Mouse (Mus musculus): ENCODE results near the gene Clip2.

Clip2 gene

DNA sequence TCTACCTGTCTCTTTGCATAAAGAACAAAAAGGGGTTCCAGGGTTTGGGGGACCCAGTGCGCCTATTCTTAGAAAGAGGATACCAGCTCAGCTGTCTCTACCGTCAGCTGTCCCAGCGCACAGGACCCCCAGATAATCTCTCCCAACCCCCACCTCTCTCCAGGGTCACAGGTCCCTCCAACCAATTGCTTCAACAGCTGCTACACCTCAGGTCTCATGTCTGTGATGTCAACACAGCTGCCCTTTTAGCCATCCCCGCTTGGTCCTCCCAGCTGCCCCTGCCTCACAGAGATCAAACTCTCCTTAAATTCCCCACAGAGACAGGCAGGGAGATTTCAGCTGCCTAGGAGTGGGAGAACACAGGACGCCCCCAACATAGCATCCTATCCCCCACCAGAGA, 28.5 kb downstream of the Clip2 start:
- no peak for DNase-seq

- no peak for DNase-seq
Observed at GRCm38 (mm10) chr5:134522524-134522923, 29.7 kb downstream of the Clip2 start.

GRCm38 (mm10) chr5:134521806-134522205, 30.4 kb downstream of the Clip2 start:
- peak in 1 of 2 experiments; percentile 30 for DNase-seq

DNA sequence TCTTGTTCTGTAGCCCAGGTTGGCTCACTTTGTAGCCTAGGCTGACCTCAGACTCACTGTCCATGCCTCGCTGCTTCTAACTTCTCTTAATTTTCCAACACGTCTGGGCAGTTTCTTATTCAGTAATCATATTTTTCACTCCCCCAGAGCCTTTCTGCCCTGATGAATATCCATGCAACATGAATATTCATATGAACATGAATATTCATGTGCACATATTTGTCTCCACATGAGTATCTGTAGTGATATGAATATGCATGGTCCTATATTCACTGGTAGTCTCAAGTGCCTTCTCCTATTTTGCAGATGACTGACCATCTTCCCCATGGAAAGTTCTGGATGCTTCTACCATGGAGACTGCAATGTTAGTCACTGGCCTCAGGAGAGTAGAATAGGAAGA, 31.1 kb downstream of the Clip2 start:
- DNase-seq = no peak

GRCm38 (mm10) chr5:134520120-134520519, 32.1 kb downstream of the Clip2 start:
- no peak for DNase-seq

- DNase-seq = no peak
Observed at GRCm38 (mm10) chr5:134519471-134519870, 32.8 kb downstream of the Clip2 start.

- no peak for DNase-seq
Observed at GRCm38 (mm10) chr5:134512086-134512485, 40.1 kb downstream of the Clip2 start.

DNA sequence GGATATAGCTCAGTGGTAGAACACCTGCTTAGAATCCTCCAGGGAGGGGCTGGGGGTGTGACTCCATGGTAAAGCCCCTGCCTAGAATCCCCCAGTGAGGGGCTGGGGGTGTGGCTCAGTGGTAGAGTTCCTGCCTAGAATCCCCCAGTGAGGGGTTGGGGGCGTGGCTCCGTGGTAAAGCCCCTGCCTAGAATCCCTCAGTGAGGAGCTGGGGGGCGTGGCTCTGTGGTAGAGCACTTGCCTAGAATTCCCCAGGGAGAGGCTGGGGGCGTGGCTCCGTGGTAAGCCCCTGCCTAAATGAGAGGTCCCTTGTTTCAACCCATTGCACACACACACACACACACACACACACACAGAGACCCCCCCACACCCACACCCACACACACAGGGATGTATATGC, 42.0 kb downstream of the Clip2 start:
- DNase-seq = no peak

DNA sequence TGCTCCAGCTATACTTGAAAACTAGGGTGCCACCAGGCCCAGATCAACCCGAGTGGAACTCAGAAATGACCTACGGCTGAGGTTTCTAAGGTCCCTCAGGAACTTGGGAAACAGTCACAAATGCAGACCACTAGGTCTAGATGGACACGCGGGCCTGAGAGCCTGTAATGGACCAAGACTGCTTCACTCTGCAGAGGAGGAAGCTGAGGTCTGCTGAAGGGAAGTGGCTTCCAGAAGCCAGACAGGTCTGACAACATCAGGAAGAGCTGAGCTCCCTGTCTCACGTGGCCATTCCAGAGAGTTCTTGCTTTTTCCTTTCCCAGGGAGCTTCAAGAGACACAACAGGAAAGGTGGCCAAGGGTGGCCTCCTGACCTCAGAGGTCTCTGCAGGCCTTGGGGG, 43.3 kb downstream of the Clip2 start:
- no peak for DNase-seq

DNA sequence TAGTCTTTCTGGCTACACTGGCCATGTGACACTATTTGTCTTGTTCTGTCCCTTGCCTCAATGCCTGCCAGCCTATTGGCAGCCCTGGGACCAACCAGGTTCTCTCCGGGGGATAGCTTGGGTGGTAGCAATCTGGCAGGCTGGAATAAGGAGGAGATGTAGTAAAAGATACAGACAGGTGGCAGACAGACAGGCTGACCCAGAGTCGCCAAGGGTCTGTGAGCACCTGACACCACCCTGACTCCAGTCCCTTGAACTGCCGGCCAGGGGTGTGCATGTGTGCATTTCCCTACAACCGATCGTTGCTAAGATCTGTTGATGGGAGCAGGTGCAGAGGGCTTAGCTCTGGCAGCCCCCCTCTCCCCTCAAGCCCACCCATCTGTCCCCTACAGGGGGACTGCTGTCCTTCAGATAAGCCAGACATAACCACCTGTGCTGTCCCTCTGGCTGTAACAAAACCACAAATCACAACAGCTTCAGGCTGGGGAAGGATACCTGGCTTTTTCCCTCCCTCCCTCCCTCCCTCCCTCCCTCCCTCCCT, 44.3 kb downstream of the Clip2 start:
- no peak for DNase-seq

DNA sequence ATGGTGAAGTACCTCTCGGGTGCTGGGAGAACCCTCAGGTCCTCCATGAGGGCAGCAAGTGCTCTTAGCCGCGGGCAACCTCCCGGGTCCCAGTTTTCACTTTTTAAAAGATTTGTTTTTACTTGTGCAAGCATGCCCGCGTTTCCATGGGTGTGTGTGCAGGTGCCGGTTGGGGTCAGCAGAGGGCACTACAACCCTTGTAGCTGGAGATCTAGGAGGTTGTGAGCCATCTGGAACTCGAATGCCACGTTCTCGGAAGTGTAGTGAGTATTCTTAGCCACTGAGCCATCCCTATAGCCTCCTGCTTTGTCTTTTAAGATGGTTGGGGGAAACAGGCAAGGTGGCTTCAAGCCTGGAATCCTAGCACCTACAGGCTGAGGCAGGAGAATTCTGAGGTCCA, 44.9 kb downstream of the Clip2 start:
- peak; percentile 77 to 82 for DNase-seq

DNA sequence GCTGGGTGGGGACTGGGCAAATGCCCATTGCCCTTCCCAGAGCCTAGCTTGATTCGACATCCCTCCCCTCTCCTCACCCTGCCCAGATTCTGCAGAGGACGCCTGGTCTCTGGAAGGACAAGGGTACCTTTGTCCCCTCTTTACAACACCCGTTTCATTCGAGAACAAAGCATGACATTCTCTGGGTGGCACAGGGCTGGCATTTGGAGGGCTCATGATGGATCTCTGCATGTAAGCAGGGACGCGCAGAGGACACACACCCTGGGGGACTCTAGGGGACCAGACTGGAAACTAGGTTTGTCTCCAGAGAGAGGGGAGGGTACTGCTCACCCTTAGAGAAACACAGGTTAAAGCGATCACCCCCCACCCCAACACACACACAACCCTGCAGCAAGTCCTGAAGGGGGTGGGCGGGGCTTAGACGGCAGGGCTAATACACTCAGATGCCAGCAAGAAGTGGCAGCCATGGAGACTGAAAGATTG, 46.4 kb downstream of the Clip2 start:
- no peak for DNase-seq

GRCm38 (mm10) chr5:134502591-134502990, 49.6 kb downstream of the Clip2 start:
- DNase-seq = no peak

DNA sequence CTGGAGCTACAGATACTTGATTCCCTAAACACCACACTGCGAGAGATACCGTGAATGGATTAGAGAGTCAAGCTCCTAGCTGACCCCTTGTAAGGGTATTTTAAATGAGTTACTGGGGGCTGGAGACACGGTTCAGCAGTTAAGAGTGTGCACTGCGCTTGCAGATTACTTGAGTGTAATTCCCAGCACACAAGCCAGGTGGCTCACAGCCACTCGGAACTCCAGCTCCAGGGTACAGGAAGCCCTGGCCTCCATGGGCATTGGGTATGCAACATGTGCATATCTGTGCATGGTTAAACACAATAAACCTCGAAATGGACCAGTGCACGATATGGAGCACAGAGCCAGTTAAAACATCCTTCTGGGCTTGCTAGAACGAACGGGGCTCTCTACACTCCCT, 50.8 kb downstream of the Clip2 start:
- DNase-seq = no peak

DNA sequence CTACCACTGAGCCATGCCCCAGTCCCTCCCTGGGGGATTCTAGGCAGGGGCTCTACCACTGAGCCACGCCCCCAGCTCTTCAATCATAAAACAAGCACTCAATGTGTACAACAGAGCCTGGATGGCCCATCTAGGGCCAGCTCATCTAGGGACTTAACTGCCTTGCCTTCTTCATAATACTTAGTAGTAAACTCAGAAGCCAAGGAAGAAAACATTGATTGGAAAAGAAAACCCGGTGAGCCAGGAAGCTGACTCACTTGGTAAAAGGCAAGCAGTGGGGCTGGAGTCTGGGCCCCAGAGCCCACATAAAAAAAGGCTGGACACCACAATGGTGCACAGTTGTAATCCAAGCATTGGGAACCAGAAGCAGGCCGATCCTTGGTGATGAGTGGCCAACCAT, 51.6 kb downstream of the Clip2 start:
- DNase-seq = no peak

DNA sequence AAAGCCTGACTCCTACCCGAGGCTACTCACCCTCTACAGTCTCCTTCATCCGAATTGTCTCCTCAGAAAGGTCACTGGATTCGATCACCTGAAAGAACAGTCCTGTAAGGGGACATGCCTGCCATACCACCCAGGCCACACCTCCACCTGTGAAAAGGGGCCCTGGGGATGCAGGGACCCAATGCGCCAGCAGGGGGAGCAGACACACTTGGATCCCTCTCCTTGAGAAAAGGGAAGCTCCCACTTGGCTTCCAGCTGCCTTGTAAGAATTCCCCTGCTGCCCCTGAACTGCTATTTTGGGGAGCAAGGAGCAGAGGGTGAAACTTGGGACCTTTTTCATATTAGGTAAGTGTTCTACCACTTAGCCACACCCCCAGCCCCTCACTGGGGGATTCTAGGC, 52.2 kb downstream of the Clip2 start:
- peak; percentile 50 to 62 for DNase-seq

DNA sequence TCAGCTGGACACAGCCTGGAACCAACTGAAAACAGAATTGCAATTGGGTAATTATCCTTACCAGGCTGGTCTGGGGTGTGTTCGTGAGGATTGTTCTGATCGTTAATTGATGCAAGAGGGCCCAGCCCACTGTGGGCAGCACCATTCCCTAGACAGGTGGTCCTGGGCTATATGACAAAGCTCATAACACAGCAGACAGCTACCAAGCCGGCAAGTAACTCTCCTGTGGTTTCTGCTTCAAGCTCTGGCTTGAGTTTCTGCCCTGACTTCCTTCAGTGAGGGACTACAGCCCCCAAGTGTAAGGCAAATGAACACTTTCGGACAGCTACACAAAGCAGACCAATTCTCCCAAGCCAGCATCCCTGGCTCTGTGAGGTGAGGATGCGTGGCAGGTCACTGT, 55.2 kb downstream of the Clip2 start:
- DNase-seq = no peak

- DNase-seq = no peak
Observed at GRCm38 (mm10) chr5:134495796-134496195, 56.4 kb downstream of the Clip2 start.

GRCm38 (mm10) chr5:134494142-134494541, 58.1 kb downstream of the Clip2 start:
- DNase-seq = peak; percentile 83 to 88

DNA sequence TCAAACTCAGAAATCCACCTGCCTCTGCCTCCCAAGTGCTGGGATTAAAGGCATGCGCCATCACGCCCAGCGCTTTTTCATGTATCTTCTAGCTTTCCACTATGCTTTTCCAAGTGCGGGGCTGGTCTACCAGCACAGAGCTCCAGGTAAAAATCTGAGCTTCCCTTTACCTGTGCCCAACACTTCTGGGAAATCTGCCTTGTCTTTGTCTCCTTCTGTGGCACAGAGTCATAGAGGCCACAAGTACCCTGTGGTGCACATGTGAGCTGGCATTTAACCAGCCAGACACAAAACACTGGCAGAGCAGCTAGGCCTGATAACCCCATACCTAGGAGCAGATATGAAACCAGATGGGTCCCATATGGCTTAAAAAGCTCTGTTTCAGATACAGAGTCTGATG, 59.3 kb downstream of the Clip2 start:
- no peak for DNase-seq

GRCm38 (mm10) chr5:134491712-134492417, 60.4 kb downstream of the Clip2 start:
- peak; percentile 87 to 91 for DNase-seq

- no peak for DNase-seq
Observed at GRCm38 (mm10) chr5:134491206-134491605, 61.0 kb downstream of the Clip2 start.

GRCm38 (mm10) chr5:134490465-134490864, 61.8 kb downstream of the Clip2 start:
- DNase-seq = peak in 1 of 2 experiments; percentile 29

DNA sequence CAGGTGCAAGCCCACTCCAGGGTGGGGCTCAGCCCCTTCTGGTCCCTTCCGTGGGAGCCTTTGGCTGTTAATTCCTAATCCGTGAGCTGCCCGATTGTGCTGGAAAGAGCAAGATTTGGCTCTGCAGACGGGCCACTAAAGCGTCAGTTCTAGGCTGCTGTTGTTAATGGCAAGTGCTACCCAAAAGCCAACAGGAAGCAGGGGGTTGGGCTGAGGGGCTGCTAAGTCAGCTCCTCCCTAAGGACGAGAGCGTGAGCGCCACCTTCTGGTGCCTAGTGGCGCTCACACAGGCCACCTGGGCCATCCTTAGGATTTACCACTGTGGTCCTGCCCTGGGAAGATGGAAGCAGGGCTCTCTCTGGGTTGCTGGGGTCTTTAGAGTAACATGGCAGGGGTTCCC, 62.7 kb downstream of the Clip2 start:
- DNase-seq = peak in 1 of 2 experiments; percentile 47

GRCm38 (mm10) chr5:134488596-134488995, 63.6 kb downstream of the Clip2 start:
- no peak for DNase-seq

Data from lung, adult 18-20 months (tissue).